Mouse (Mus musculus): ENCODE measurements at regions not wholly inside any gene's neighbourhood (a gene's known extent, or its start where the extent isn't known, plus 50 kb on each side); places are given as distances from the start of the nearest gene placed in this dataset.
A peak's percentile ranks its signal among the peaks of the same experiment; 100 is the strongest.

GRCm38 (mm10) chr15:61770721-61771542 is 848.1 kb upstream of the A1bg start:
- DNase-seq (ENCODE audit: low spot score in 2 of 2): peak; percentile 2 to 13

GRCm38 (mm10) chr15:61766544-61767094 is 843.8 kb upstream of the A1bg start:
- peak; percentile 54 for DNase-seq (ENCODE audit: low spot score in 2 of 2)

- DNase-seq (ENCODE audit: low spot score in 2 of 2): peak; percentile 21 to 35
Measured at GRCm38 (mm10) chr15:61753802-61754201, 831.0 kb upstream of the A1bg start.

- no peak for DNase-seq (ENCODE audit: low spot score in 2 of 2)
Measured at GRCm38 (mm10) chr15:61723696-61724095, 800.9 kb upstream of the A1bg start.

GRCm38 (mm10) chr15:61718486-61718885 is 795.7 kb upstream of the A1bg start:
- no peak for DNase-seq (ENCODE audit: low spot score in 2 of 2)

- DNase-seq (ENCODE audit: low spot score in 2 of 2): no peak
Measured at GRCm38 (mm10) chr15:61717216-61717615, 794.4 kb upstream of the A1bg start.

GRCm38 (mm10) chr15:61713953-61714352 is 791.1 kb upstream of the A1bg start:
- DNase-seq (ENCODE audit: low spot score in 2 of 2): no peak

GRCm38 (mm10) chr15:61708928-61709327 is 786.1 kb upstream of the A1bg start:
- DNase-seq (ENCODE audit: low spot score in 2 of 2): no peak

- peak; percentile 4 to 30 for DNase-seq (ENCODE audit: low spot score in 2 of 2)
Measured at GRCm38 (mm10) chr15:61707952-61708351, 785.1 kb upstream of the A1bg start.

- DNase-seq (ENCODE audit: low spot score in 2 of 2): no peak
Measured at GRCm38 (mm10) chr15:61692679-61693078, 769.9 kb upstream of the A1bg start.

GRCm38 (mm10) chr15:61690425-61690824 is 767.6 kb upstream of the A1bg start:
- DNase-seq (ENCODE audit: low spot score in 2 of 2): no peak

GRCm38 (mm10) chr15:61689776-61690397 is 767.1 kb upstream of the A1bg start:
- DNase-seq (ENCODE audit: low spot score in 2 of 2): no peak

- DNase-seq (ENCODE audit: low spot score in 2 of 2): no peak
Measured at GRCm38 (mm10) chr15:61682968-61683367, 760.2 kb upstream of the A1bg start.

GRCm38 (mm10) chr15:61670556-61670955 is 747.7 kb upstream of the A1bg start:
- DNase-seq (ENCODE audit: low spot score in 2 of 2): no peak

- no peak for DNase-seq (ENCODE audit: low spot score in 2 of 2)
Measured at GRCm38 (mm10) chr15:61660581-61660980, 737.8 kb upstream of the A1bg start.

- DNase-seq (ENCODE audit: low spot score in 2 of 2): no peak
Measured at GRCm38 (mm10) chr15:61656951-61657350, 734.1 kb upstream of the A1bg start.

- no peak for DNase-seq (ENCODE audit: low spot score in 2 of 2)
Measured at GRCm38 (mm10) chr15:61654846-61655245, 732.0 kb upstream of the A1bg start.

GRCm38 (mm10) chr15:61653853-61654252 is 731.0 kb upstream of the A1bg start:
- no peak for DNase-seq (ENCODE audit: low spot score in 2 of 2)

GRCm38 (mm10) chr15:61618638-61619500 is 696.1 kb upstream of the A1bg start:
- DNase-seq (ENCODE audit: low spot score in 2 of 2): no peak

- no peak for DNase-seq (ENCODE audit: low spot score in 2 of 2)
Measured at GRCm38 (mm10) chr15:61610662-61611061, 687.9 kb upstream of the A1bg start.

- DNase-seq (ENCODE audit: low spot score in 2 of 2): no peak
Measured at GRCm38 (mm10) chr15:61609656-61610055, 686.8 kb upstream of the A1bg start.

GRCm38 (mm10) chr15:61608301-61608731 is 685.5 kb upstream of the A1bg start:
- peak; percentile 34 to 49 for DNase-seq (ENCODE audit: low spot score in 2 of 2)
